Mouse (Mus musculus): ENCODE results near the gene Oxld1.

Gene Oxld1

GRCm38 (mm10) chr11:120483448-120483934 lies 25.6 kb upstream of the Oxld1 start:
- DNase-seq (ENCODE audit: low spot score), result no peak

GRCm38 (mm10) chr11:120472052-120472451 lies 14.2 kb upstream of the Oxld1 start:
- no peak for DNase-seq (ENCODE audit: low spot score)

- DNase-seq (ENCODE audit: low spot score), result no peak
These were observed 9.8 kb upstream of the Oxld1 start for GRCm38 (mm10) chr11:120467736-120468092.

GRCm38 (mm10) chr11:120467051-120467735 lies 9.3 kb upstream of the Oxld1 start, which contains the start of gene Arl16:
Arl16 (minus strand) TSS chr11:120467607.
- peak; percentile 96 for DNase-seq (ENCODE audit: low spot score)

GRCm38 (mm10) chr11:120465521-120465920 lies 7.7 kb upstream of the Oxld1 start:
- DNase-seq (ENCODE audit: low spot score), result no peak

- DNase-seq (ENCODE audit: low spot score), result no peak
These were observed 6.5 kb upstream of the Oxld1 start for GRCm38 (mm10) chr11:120464365-120464764.

GRCm38 (mm10) chr11:120463536-120463935 lies 5.7 kb upstream of the Oxld1 start:
- no peak for DNase-seq (ENCODE audit: low spot score)

- DNase-seq (ENCODE audit: low spot score), result no peak
These were observed 1.2 kb upstream of the Oxld1 start for GRCm38 (mm10) chr11:120458847-120459597.

GRCm38 (mm10) chr11:120457370-120457769 lies 498 bp downstream of the Oxld1 start:
- no peak for DNase-seq (ENCODE audit: low spot score)

GRCm38 (mm10) chr11:120455413-120455812 lies 2.5 kb downstream of the Oxld1 start:
- DNase-seq (ENCODE audit: low spot score), result no peak

- no peak for DNase-seq (ENCODE audit: low spot score)
These were observed 2.9 kb downstream of the Oxld1 start for GRCm38 (mm10) chr11:120454965-120455364.

- DNase-seq (ENCODE audit: low spot score), result no peak
These were observed 4.6 kb downstream of the Oxld1 start, which contains the start of gene Pde6g for GRCm38 (mm10) chr11:120453306-120453705. Pde6g (minus strand) TSS chr11:120453500.

GRCm38 (mm10) chr11:120452246-120452645 lies 5.6 kb downstream of the Oxld1 start:
- DNase-seq (ENCODE audit: low spot score), result no peak

GRCm38 (mm10) chr11:120447179-120447578 lies 10.7 kb downstream of the Oxld1 start:
- DNase-seq (ENCODE audit: low spot score), result no peak

- DNase-seq (ENCODE audit: low spot score), result no peak
These were observed 12.4 kb downstream of the Oxld1 start for GRCm38 (mm10) chr11:120445475-120445874.

GRCm38 (mm10) chr11:120444106-120444505 lies 13.8 kb downstream of the Oxld1 start:
- no peak for DNase-seq (ENCODE audit: low spot score)

- no peak for DNase-seq (ENCODE audit: low spot score)
These were observed 15.0 kb downstream of the Oxld1 start for GRCm38 (mm10) chr11:120442765-120443280.

GRCm38 (mm10) chr11:120442344-120442743 lies 15.5 kb downstream of the Oxld1 start, which contains the start of gene Tspan10:
Tspan10 (plus strand) TSS chr11:120442644.
- no peak for DNase-seq (ENCODE audit: low spot score)

GRCm38 (mm10) chr11:120437857-120438385 lies 19.9 kb downstream of the Oxld1 start:
- no peak for DNase-seq (ENCODE audit: low spot score)

GRCm38 (mm10) chr11:120437152-120437856 lies 20.6 kb downstream of the Oxld1 start, which contains the start of gene Nploc4:
Nploc4 (minus strand) TSS chr11:120437708.
- DNase-seq (ENCODE audit: low spot score), result peak; percentile 90

- DNase-seq (ENCODE audit: low spot score), result no peak
These were observed 31.1 kb downstream of the Oxld1 start for GRCm38 (mm10) chr11:120426727-120427126.

Data from testis, postnatal 14 days (tissue).